Mouse (Mus musculus) lung, embryonic 15.5 days (tissue): ENCODE data around the gene Ammecr1. TPM values are rescaled to one million over a fixed set of nuclear protein-coding genes. Genes with fewer than 3 reads are reported as not detected.

Experiments
- ATAC-seq: fragments of 200-750 bp; cut with Nextera tagmentation; 2 replicates; pipeline ENCODE4 v1.8.0; 2017; ENCODE audit warnings: moderate number of reproducible peaks, borderline replicate concordance; ENCODE audit not compliant: low FRiP score, low TSS enrichment; ENCODE audit errors: extremely low read depth
- H3K27ac ChIP-seq: fragments of 300-500 bp; sonication (generic); 2 replicates; pipeline ENCODE4 v1.5.1; 2015; ENCODE audit warnings: moderate library complexity, mild to moderate bottlenecking, inconsistent platforms
- H3K27me3 ChIP-seq: fragments of 300-500 bp; sonication (generic); 2 replicates; pipeline ENCODE4 v1.6.1; 2015; ENCODE audit warnings: inconsistent platforms
- H3K36me3 ChIP-seq: fragments of 300-500 bp; sonication (generic); 2 replicates; pipeline ENCODE4 v1.6.1; 2015; ENCODE audit warnings: inconsistent platforms
- H3K4me1 ChIP-seq: fragments of 300-500 bp; sonication (generic); 2 replicates; pipeline ENCODE4 v1.6.1; 2015; ENCODE audit warnings: inconsistent platforms
- H3K4me2 ChIP-seq: fragments of 300-500 bp; sonication (generic); 2 replicates; pipeline ENCODE4 v1.6.1; 2015; ENCODE audit warnings: inconsistent platforms, mild to moderate bottlenecking, moderate library complexity
- H3K4me3 ChIP-seq: fragments of 300-500 bp; sonication (generic); 2 replicates; pipeline ENCODE4 v1.5.1; 2015; ENCODE audit warnings: mild to moderate bottlenecking, inconsistent platforms
- H3K9ac ChIP-seq: fragments of 300-500 bp; sonication (generic); 2 replicates; pipeline ENCODE4 v1.6.1; 2015; ENCODE audit warnings: inconsistent platforms
- H3K9me3 ChIP-seq: fragments of 300-500 bp; sonication (generic); 2 replicates; pipeline ENCODE4 v1.6.1; 2016; ENCODE audit warnings: inconsistent platforms
- WGBS: fragments of 180-500 bp; shearing (Covaris S2); methylation state at CpG from one replicate; pipeline ENCODE4 v1.1.7; 2015; 5-methylcytosine and 5-hydroxymethylcytosine counted together
- polyA plus RNA-seq: library from polyadenylated mRNA; unstranded; fragments of >200 nt; fragmentation: Nextera tagmentation; extraction: Ambion mirVana; gene quantifications from 2 replicates; pipeline ENCODE4 v1.2.1, GENCODE M21; 2015

Ammecr1 gene
- polyA plus RNA-seq, 1 experiment from 2014 or later, result 13.0 TPM

DNA sequence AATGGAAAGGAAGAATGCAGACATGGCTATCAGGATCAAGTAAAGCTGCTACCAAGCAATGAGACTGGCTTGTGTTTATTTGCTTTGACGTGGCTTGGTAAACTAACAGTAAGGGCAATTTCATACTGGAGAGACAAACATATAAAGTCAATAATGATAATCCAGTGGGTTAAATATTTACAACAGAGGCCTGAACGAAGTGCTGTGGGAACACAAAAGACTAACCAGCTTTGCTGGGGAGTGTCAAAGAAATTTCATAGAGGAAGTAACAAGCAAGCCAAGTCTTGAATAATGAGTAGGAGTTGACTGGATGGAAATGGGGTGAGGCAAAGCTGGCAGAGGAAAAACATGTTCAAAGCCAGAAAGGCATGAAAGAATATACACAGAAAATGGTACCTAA is 63.9 kb downstream of the Ammecr1 start:
- H3K9me3 ChIP-seq, result no peaks in the 10 kb centered on the region
- WGBS, result 43% methylated on average over 2 of the region's 2 CpGs
- ATAC-seq, result no peak
- no peaks in the 10 kb centered on the region for H3K36me3 ChIP-seq
- no peak overlapping the region for H3K27ac ChIP-seq
- no peak overlapping the region for H3K9ac ChIP-seq
- H3K4me3 ChIP-seq, result no peak overlapping the region
- peaks cover 4% of the 10 kb centered on the region; the same call in 1 of the 2 replicates for H3K27me3 ChIP-seq
- no peak overlapping the region for H3K4me2 ChIP-seq
- H3K4me1 ChIP-seq, result no peaks in the 10 kb centered on the region

- Histone ChIP-seq H3K36me3 (no peaks in the 10 kb centered on the region), H3K27me3 (peaks cover 4% of the 10 kb centered on the region; the same call in 1 of the 2 replicates), H3K9me3 (no peaks in the 10 kb centered on the region), H3K9ac (no peak overlapping the region), H3K4me1 (no peaks in the 10 kb centered on the region), H3K4me3 (no peak overlapping the region), H3K27ac (no peak overlapping the region), H3K4me2 (no peak overlapping the region)
- 81% methylated on average over 4 of the region's 4 CpGs for WGBS
- no peak for ATAC-seq
These were observed 64.6 kb downstream of the Ammecr1 start for GRCm38 (mm10) chrX:142901915-142902314.

GRCm38 (mm10) chrX:142898295-142898887 is 68.1 kb downstream of the Ammecr1 start:
- no peak overlapping the region for H3K4me3 ChIP-seq
- 78% methylated on average over 9 of the region's 9 CpGs for WGBS
- H3K9ac ChIP-seq, result no peak overlapping the region
- ATAC-seq, result no peak
- no peak overlapping the region for H3K4me2 ChIP-seq
- peaks cover 4% of the 10 kb centered on the region; the same call in 1 of the 2 replicates for H3K27me3 ChIP-seq
- no peaks in the 10 kb centered on the region for H3K9me3 ChIP-seq
- H3K4me1 ChIP-seq, result no peaks in the 10 kb centered on the region
- H3K27ac ChIP-seq, result no peak overlapping the region
- H3K36me3 ChIP-seq, result no peaks in the 10 kb centered on the region

GRCm38 (mm10) chrX:142897477-142898000 is 69.0 kb downstream of the Ammecr1 start:
- Histone ChIP-seq H3K4me1 (no peaks in the 10 kb centered on the region), H3K4me3 (no peak overlapping the region), H3K4me2 (no peak overlapping the region), H3K9ac (no peak overlapping the region), H3K27ac (no peak overlapping the region), H3K9me3 (no peaks in the 10 kb centered on the region), H3K27me3 (peaks cover 4% of the 10 kb centered on the region; the same call in 1 of the 2 replicates), H3K36me3 (no peaks in the 10 kb centered on the region)
- no peak for ATAC-seq
- WGBS, result 91% methylated on average over 6 of the region's 6 CpGs

DNA sequence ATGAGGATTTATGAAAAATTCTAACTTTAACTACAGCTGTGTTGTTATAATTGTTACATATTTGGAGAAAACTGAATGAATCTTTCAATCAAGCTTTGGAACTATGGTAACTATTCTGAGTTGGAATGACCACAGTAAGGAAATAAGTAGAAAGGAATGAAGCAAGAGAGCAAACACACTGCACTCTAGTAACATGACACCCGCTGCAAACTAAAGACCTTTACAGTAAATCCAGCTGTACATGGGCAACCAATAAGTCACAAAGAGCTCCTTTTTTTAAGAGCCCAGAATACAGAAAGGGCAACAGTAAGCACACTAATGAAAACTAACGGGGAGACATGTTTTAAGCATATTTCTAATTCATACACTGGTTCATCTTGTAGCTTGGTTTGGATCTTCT is 71.2 kb downstream of the Ammecr1 start:
- Histone ChIP-seq H3K4me2 (no peak overlapping the region), H3K27me3 (peaks cover 4% of the 10 kb centered on the region; the same call in 1 of the 2 replicates), H3K9ac (no peak overlapping the region), H3K27ac (no peak overlapping the region), H3K9me3 (no peaks in the 10 kb centered on the region), H3K36me3 (no peaks in the 10 kb centered on the region), H3K4me3 (no peak overlapping the region), H3K4me1 (no peaks in the 10 kb centered on the region)
- WGBS, result 58% methylated on average over 2 of the region's 2 CpGs
- no peak for ATAC-seq

DNA sequence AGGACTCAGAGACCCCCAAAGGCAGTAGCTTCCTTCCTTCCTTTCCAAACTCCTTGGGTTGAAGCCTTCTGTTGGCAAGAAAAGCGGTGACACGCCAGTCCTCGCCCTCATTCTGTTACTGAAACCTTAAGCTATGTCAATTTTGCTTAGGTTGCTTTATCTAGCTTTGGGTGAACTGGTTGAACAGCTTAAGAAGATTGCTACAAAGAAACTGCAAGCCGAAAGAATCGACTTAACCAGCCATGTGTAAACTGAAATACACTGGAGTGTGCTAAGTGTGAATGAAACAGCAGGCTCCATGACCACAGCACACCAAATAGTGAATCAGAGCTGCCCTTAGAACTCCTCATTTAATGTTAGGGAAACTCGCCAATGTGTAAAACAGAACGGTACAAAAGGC is 80.6 kb downstream of the Ammecr1 start:
- no peak for ATAC-seq
- Histone ChIP-seq H3K9me3 (no peaks in the 10 kb centered on the region), H3K27ac (no peak overlapping the region), H3K4me3 (no peak overlapping the region), H3K9ac (no peak overlapping the region), H3K4me1 (no peaks in the 10 kb centered on the region), H3K4me2 (no peak overlapping the region), H3K27me3 (peaks cover 5% of the 10 kb centered on the region; the same call in 1 of the 2 replicates), H3K36me3 (no peaks in the 10 kb centered on the region)
- 80% methylated on average over 7 of the region's 7 CpGs for WGBS

- Histone ChIP-seq H3K36me3 (no peaks in the 10 kb centered on the region), H3K27ac (no peak overlapping the region), H3K9me3 (no peaks in the 10 kb centered on the region), H3K9ac (no peak overlapping the region), H3K4me2 (no peak overlapping the region), H3K4me1 (no peaks in the 10 kb centered on the region), H3K27me3 (peaks cover 5% of the 10 kb centered on the region; the same call in 1 of the 2 replicates), H3K4me3 (no peak overlapping the region)
- ATAC-seq, result no peak
- WGBS, result 90% methylated on average over 4 of the region's 4 CpGs
These were observed 82.9 kb downstream of the Ammecr1 start for GRCm38 (mm10) chrX:142883593-142883992.

DNA sequence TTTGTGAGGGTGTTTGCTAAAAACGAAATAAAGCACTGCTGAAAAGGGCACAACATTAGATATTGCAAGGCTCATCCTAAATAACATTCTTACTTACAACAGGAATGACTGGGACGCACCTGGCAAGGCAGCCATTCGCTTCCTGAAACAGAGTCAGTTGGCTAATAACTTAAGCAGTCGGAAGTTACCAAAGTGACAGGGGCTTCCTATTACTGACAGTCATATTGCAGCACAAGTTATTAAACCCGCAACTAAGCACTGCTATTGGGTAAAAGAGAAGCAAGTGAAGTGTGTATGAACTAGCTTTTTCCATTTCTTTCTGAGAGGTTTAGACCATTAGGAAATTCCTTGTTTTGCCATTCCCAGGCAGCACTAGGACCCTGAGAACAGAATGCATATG is 84.3 kb downstream of the Ammecr1 start:
- Histone ChIP-seq H3K4me3 (no peak overlapping the region), H3K27ac (no peak overlapping the region), H3K4me2 (no peak overlapping the region), H3K36me3 (no peaks in the 10 kb centered on the region), H3K9me3 (no peaks in the 10 kb centered on the region), H3K4me1 (no peaks in the 10 kb centered on the region), H3K9ac (no peak overlapping the region), H3K27me3 (peaks cover 8% of the 10 kb centered on the region; the same call in 1 of the 2 replicates)
- 83% methylated on average over 5 of the region's 5 CpGs for WGBS
- no peak for ATAC-seq

GRCm38 (mm10) chrX:142869844-142870243 is 96.7 kb downstream of the Ammecr1 start:
- Histone ChIP-seq H3K9me3 (no peaks in the 10 kb centered on the region), H3K4me3 (no peak overlapping the region), H3K4me2 (no peak overlapping the region), H3K4me1 (no peaks in the 10 kb centered on the region), H3K9ac (no peak overlapping the region), H3K27me3 (no peaks in the 10 kb centered on the region), H3K36me3 (no peaks in the 10 kb centered on the region), H3K27ac (no peak overlapping the region)
- ATAC-seq, result no peak
- WGBS, result 69% methylated on average over 2 of the region's 2 CpGs

DNA sequence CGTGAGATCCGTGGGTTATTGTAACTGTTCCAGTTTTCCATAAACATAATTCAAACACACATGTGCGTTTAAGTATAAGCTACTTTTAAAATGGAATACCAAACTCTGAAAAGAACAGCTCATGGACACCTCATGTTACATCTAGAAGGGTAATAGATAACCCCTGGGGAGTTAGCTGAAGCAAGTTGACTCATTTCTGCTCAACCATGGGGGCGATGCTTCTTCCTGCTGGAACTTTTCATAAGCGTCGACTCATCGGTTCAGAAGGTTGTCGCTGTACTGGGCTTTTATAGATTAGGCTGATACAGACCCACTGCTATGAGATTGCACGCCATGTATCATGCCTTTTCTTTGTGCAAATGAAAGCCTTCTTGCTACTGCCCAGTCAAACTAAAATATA is 118.5 kb downstream of the Ammecr1 start:
- H3K4me3 ChIP-seq, result no peak overlapping the region
- H3K9ac ChIP-seq, result no peak overlapping the region
- no peaks in the 10 kb centered on the region for H3K9me3 ChIP-seq
- H3K4me2 ChIP-seq, result no peak overlapping the region
- ATAC-seq, result no peak
- no peaks in the 10 kb centered on the region for H3K4me1 ChIP-seq
- H3K27me3 ChIP-seq, result no peaks in the 10 kb centered on the region
- WGBS, result 86% methylated on average over 9 of the region's 9 CpGs
- no peak overlapping the region for H3K27ac ChIP-seq
- H3K36me3 ChIP-seq, result no peaks in the 10 kb centered on the region

- H3K4me3 ChIP-seq, result no peak overlapping the region
- no peaks in the 10 kb centered on the region for H3K36me3 ChIP-seq
- no peak for ATAC-seq
- WGBS, result 76% methylated on average over 6 of the region's 6 CpGs
- H3K27ac ChIP-seq, result no peak overlapping the region
- no peak overlapping the region for H3K9ac ChIP-seq
- H3K27me3 ChIP-seq, result no peaks in the 10 kb centered on the region
- no peak overlapping the region for H3K4me2 ChIP-seq
- no peaks in the 10 kb centered on the region for H3K4me1 ChIP-seq
- no peaks in the 10 kb centered on the region for H3K9me3 ChIP-seq
These were observed 120.3 kb downstream of the Ammecr1 start for GRCm38 (mm10) chrX:142846266-142846665.

GRCm38 (mm10) chrX:142841916-142842315 is 124.6 kb downstream of the Ammecr1 start:
- H3K27ac ChIP-seq, result no peak overlapping the region
- H3K9me3 ChIP-seq, result no peaks in the 10 kb centered on the region
- no peaks in the 10 kb centered on the region for H3K4me1 ChIP-seq
- no peak overlapping the region for H3K9ac ChIP-seq
- no peaks in the 10 kb centered on the region for H3K36me3 ChIP-seq
- no peaks in the 10 kb centered on the region for H3K27me3 ChIP-seq
- no peak overlapping the region for H3K4me3 ChIP-seq
- WGBS, result 83% methylated on average over 4 of the region's 4 CpGs
- H3K4me2 ChIP-seq, result no peak overlapping the region
- ATAC-seq, result no peak
